Mouse (Mus musculus) thymus, postnatal 0 days (tissue): ENCODE data around the gene Psat1. TPM values are rescaled to one million over a fixed set of nuclear protein-coding genes. Genes with fewer than 3 reads are reported as not detected.

ENCODE experiments used
- DNase-seq: peaks from one replicate; pipeline ENCODE4 v3.0.0-alpha.2; 2015; ENCODE audit warnings: low spot score
- polyA plus RNA-seq: library from polyadenylated mRNA; unstranded; fragments of >200 nt; fragmentation: Nextera tagmentation; extraction: Ambion mirVana; gene quantifications from 2 replicates; pipeline ENCODE4 v1.2.1, GENCODE M21; 2015

Gene Psat1
- polyA plus RNA-seq, 1 experiment from 2014 or later: 119 TPM

GRCm38 (mm10) chr19:15866851-15867250 is 80.3 kb downstream of the Psat1 start:
- peak; percentile 10 for DNase-seq

GRCm38 (mm10) chr19:15866126-15866525 is 81.0 kb downstream of the Psat1 start:
- DNase-seq: no peak

- DNase-seq: no peak
These were observed 81.7 kb downstream of the Psat1 start for GRCm38 (mm10) chr19:15865431-15865830.

- DNase-seq: no peak
These were observed 83.0 kb downstream of the Psat1 start for GRCm38 (mm10) chr19:15864129-15864528.

GRCm38 (mm10) chr19:15855379-15855778 is 91.8 kb downstream of the Psat1 start:
- DNase-seq: no peak

Other genes with a start within 250 kb of the Psat1 start
- 15.4 and 15.8 TPM in 2 replicates for gene Cep78, start 37.7 kb upstream of the Psat1 start, polyA plus RNA-seq
- 6.2 and 7.0 TPM in 2 replicates for gene Gnaq, start 185.5 kb upstream of the Psat1 start, polyA plus RNA-seq